Mouse (Mus musculus) thymus, adult 2 months (tissue): Measurements from ENCODE around the gene 2900026A02Rik. TPM values are rescaled to one million over a fixed set of nuclear protein-coding genes. Genes with fewer than 3 reads are reported as not detected.

ENCODE experiments used
- DNase-seq: peaks from one replicate; pipeline ENCODE4 v3.0.0; 2021
- H3K27ac ChIP-seq: fragments of 200-500 bp; 2 replicates; pipeline ENCODE4 v1.5.1; 2012; ENCODE audit warnings: low read length, control low read depth; ENCODE audit not compliant: control insufficient read depth, insufficient read depth
- H3K27me3 ChIP-seq: fragments of 200-500 bp; 2 replicates; pipeline ENCODE4 v1.6.1; 2012; ENCODE audit warnings: mild to moderate bottlenecking, low read length, moderate library complexity, mixed read lengths; ENCODE audit not compliant: control insufficient read depth, insufficient read depth
- H3K36me3 ChIP-seq: fragments of 200-500 bp; 2 replicates; pipeline ENCODE4 v1.6.1; 2012; ENCODE audit warnings: mild to moderate bottlenecking, low read length, moderate library complexity; ENCODE audit not compliant: control insufficient read depth, insufficient read depth
- H3K4me1 ChIP-seq: fragments of 200-500 bp; replicated peaks from 2 replicates; pipeline ENCODE4 v1.6.1; 2012; ENCODE audit warnings: low read length; ENCODE audit not compliant: control insufficient read depth, insufficient read depth
- H3K4me3 ChIP-seq: fragments of 200-500 bp; 2 replicates; pipeline ENCODE4 v1.5.1; 2012; ENCODE audit warnings: mild to moderate bottlenecking, low read length, control low read depth, moderate library complexity; ENCODE audit not compliant: control insufficient read depth, insufficient read depth
- CTCF ChIP-seq: fragments of 200-500 bp; IDR thresholded peaks from 2 replicates; pipeline ENCODE4 v1.5.1; 2012; ENCODE audit warnings: mild to moderate bottlenecking, control low read depth, low read length, moderate library complexity, borderline replicate concordance; ENCODE audit not compliant: control insufficient read depth, poor library complexity, insufficient read depth; ENCODE audit errors: extremely low read depth
- POLR2A ChIP-seq: fragments of 200-500 bp; IDR thresholded peaks from 2 replicates; pipeline ENCODE4 v1.6.1; 2012; ENCODE audit warnings: mild to moderate bottlenecking, low read length, control low read depth, moderate library complexity; ENCODE audit not compliant: control insufficient read depth, poor library complexity, insufficient read depth; ENCODE audit errors: extremely low read depth
- WGBS: fragments of 180-500 bp; shearing (Covaris S2); methylation state at CpG from one replicate; pipeline ENCODE4 v1.1.7; 2018; 5-methylcytosine and 5-hydroxymethylcytosine counted together
- polyA plus RNA-seq: library from polyadenylated mRNA; depleted of rRNA; stranded (reverse); fragments of >200 nt; gene quantifications from 2 replicates; pipeline ENCODE4 v1.2.3, GENCODE M21; 2012

2900026A02Rik gene
- polyA plus RNA-seq, 1 experiment = 6.9 TPM

DNA sequence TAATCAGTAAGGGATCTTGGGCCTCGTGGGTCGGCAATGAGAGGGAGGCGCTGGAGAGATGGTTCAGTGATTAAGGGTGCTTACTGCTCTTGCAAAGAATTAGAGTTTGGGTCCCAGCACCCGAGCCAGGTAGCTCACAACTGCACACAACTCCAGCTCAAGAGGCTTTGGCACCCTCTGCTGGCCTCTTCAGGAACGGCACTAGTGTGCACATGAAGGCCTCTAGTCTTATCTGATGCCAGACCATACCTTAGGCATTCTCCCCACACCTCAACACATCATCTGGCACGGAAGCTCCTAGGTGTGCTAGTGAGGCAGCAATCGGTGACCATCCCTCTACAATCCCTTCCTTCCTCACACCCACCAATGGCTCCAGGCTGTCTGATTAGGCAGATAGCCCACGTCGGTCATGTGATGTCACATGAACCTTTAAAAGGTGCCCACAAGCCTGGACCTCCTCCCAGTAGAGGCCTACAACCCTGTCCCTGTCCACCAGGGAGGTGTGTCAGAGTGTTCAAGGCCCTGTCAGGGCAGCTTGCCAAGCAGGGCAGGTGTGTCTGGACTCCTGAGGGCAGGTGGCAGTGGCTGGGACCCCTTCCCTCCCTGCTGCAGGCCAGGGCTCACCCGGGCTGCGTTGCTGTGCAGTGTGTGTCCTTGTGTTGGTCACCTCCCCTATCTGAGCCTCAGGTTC, 50.8 kb downstream of the 2900026A02Rik start:
- no peak for TF ChIP-seq POLR2A
- peak; percentile 47; the same call in 1 of the 2 replicates for TF ChIP-seq CTCF
- Histone ChIP-seq H3K4me3 (no peak overlapping the region), H3K36me3 (no peaks in the 10 kb centered on the region), H3K27ac (no peak overlapping the region), H3K4me1 (no peaks in the 10 kb centered on the region), H3K27me3 (no peaks in the 10 kb centered on the region)
- DNase-seq = peak; percentile 39
- WGBS = 94% methylated on average over 11 of the region's 11 CpGs

DNA sequence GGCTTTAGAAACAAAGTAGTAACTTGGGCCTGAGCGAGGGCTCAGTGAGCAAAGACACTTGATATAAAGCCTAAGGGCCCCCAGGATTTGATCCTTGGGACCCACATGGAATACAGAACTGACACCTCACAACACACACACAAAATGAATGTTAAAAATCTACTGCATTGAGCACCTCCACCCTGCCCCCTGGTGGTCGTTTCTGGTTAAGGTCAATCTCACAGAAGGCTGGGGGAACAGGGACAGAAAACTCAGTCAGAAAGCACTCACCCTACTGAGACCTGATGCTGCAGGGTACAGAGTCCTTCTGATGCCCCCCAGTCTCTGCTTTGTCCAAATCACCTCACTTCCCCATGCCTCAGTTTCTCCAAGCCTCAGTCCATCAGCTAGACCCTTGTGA, 53.3 kb downstream of the 2900026A02Rik start:
- TF ChIP-seq CTCF (no peak), POLR2A (no peak)
- no peaks in the 10 kb centered on the region for H3K36me3 ChIP-seq
- DNase-seq = peak; percentile 40
- no peak overlapping the region for H3K4me3 ChIP-seq
- no peaks in the 10 kb centered on the region for H3K27me3 ChIP-seq
- WGBS = 43% methylated on average over 2 of the region's 2 CpGs
- H3K4me1 ChIP-seq = peaks cover 13% of the 10 kb centered on the region
- H3K27ac ChIP-seq = no peak overlapping the region

DNA sequence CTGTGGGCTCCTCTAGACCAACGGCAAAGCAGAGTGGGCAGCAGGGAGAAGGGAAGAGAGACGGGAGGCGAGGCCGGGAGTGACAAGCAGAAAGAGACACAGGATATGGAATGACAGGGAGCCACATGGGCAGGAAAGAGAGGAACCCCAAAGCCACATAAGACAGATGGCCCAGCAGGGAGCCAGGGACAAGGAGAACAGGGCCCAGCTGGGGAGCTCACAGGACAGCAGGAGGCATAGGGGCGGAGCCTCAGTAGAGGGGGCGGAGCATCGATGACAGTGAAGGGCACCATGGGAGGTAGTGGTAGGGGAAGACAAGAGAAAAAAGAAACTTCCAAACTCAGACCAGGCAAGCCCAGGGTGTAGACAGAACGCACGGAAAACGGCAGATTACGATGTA, 55.6 kb downstream of the 2900026A02Rik start:
- Histone ChIP-seq H3K4me1 (peaks cover 13% of the 10 kb centered on the region), H3K27ac (no peak overlapping the region), H3K27me3 (no peaks in the 10 kb centered on the region; the same call in 1 of the 2 replicates), H3K36me3 (no peaks in the 10 kb centered on the region), H3K4me3 (no peak overlapping the region)
- WGBS = 60% methylated on average over 11 of the region's 11 CpGs
- TF ChIP-seq CTCF (no peak), POLR2A (no peak)
- no peak for DNase-seq

DNA sequence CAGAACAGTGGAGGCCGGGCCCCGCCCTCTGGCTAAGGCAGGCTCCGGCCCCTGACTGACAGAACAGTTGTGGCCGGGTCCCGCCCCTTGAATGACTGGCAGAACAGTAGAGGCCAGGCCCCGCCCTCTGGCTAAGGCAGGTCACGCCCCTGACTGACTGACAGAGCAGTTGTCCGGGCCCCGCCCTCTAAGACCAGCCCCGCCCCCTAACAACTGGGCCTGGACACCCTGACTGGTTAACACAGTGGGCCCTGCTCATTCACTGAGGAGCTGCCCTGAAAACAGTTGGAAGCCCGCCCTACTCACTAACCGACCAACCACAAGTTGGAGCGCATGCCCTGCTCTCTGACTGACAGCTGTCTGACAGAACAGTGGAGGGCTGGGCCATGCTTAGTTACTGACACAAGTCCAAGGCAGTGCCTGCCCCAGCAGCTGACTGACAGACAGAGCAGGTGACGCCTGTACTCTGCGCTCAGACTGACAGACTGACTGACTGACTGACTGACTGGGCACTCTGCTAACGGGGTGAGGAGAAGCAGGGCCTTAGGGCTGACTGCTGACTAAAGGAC, 56.1 kb downstream of the 2900026A02Rik start:
- peaks cover 13% of the 10 kb centered on the region for H3K4me1 ChIP-seq
- H3K4me3 ChIP-seq = no peak overlapping the region
- no peak for TF ChIP-seq CTCF
- H3K27ac ChIP-seq = no peak overlapping the region
- H3K36me3 ChIP-seq = no peaks in the 10 kb centered on the region
- H3K27me3 ChIP-seq = no peaks in the 10 kb centered on the region; the same call in 1 of the 2 replicates
- peak; percentile 35 for DNase-seq
- 8% methylated on average over 16 of the region's 16 CpGs for WGBS

DNA sequence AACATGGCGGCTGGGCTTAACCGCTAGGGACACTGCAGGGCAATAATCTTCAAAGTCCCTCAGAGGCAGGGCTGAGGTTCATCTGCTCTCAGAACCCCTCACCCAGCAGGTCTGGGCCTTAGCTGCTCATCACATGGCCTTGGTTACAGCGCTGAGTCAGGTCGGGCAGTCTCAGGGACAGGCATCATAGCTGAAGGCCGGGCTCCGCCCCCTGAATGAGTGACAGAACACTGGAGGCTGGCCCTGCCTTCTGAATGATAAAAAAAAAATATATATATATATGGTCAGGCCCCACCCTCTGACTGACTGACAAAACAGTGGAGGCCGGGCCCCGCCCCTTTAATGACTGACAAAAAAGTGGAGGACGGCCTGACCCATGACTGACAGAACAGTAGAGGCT, 56.6 kb downstream of the 2900026A02Rik start:
- no peak for DNase-seq
- H3K27ac ChIP-seq = no peak overlapping the region
- TF ChIP-seq POLR2A (no peak), CTCF (no peak)
- no peak overlapping the region for H3K4me3 ChIP-seq
- H3K4me1 ChIP-seq = peaks cover 13% of the 10 kb centered on the region
- 39% methylated on average over 9 of the region's 9 CpGs for WGBS
- no peaks in the 10 kb centered on the region for H3K36me3 ChIP-seq
- no peaks in the 10 kb centered on the region; the same call in 1 of the 2 replicates for H3K27me3 ChIP-seq

DNA sequence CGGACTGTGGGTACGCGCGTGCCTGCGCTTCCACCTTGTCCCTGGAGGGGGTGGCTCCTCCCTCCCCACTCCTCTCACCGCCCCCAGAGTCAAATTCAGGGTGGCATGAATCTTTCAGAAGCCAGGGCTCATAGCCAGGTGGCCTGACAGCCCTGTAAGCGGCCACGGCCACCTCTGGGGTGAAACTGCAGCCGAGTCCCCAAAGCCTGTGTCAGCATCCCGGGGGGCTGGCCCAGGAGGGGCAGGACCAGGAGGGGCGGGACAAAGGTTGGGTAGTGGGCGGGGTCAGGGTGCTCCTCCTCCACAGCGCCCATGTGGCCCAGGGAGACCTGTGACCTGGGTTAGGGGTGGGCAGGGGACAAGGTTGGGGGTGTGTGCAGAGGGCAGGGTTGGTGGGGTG, 57.9 kb downstream of the 2900026A02Rik start:
- H3K27me3 ChIP-seq = no peaks in the 10 kb centered on the region; the same call in 1 of the 2 replicates
- 3% methylated on average over 13 of the region's 13 CpGs for WGBS
- H3K27ac ChIP-seq = no peak overlapping the region
- TF ChIP-seq CTCF = no peak
- TF ChIP-seq POLR2A = no peak
- H3K4me3 ChIP-seq = no peak overlapping the region; the same call in 1 of the 2 replicates
- H3K36me3 ChIP-seq = no peaks in the 10 kb centered on the region
- peaks cover 13% of the 10 kb centered on the region for H3K4me1 ChIP-seq
- no peak for DNase-seq
